Mouse (Mus musculus) ES-E14 (cell line): ENCODE results near the gene Tuba4a. TPM values are rescaled to one million over a fixed set of nuclear protein-coding genes. Genes with fewer than 3 reads are reported as not detected.

Source experiments
- DNase-seq: peaks from one replicate; pipeline ENCODE4 v3.0.0-alpha.2; 2013; ENCODE audit warnings: low read depth, low spot score
- H3K27ac ChIP-seq: 2 replicates; pipeline ENCODE4 v1.5.1; 2012; ENCODE audit warnings: low read depth, mild to moderate bottlenecking, low read length, moderate library complexity, mixed read lengths; ENCODE audit not compliant: poor library complexity, insufficient read depth, severe bottlenecking
- H3K36me3 ChIP-seq: 2 replicates; pipeline ENCODE4 v1.6.1; 2012; ENCODE audit warnings: mild to moderate bottlenecking, low read length, moderate library complexity, mixed read lengths; ENCODE audit not compliant: control insufficient read depth, poor library complexity, insufficient read depth, severe bottlenecking
- H3K4me1 ChIP-seq, 2 experiments: fragments of 150-350 bp in 1 of 2; sonication (generic) in 1 of 2; 2 replicates each; pipeline ENCODE4 v1.6.1; 2012; ENCODE audit warnings: low read length in 2 of 2, mild to moderate bottlenecking in 1 of 2, mixed read lengths in 1 of 2; ENCODE audit not compliant: control insufficient read depth in 2 of 2, insufficient read depth in 2 of 2, poor library complexity in 1 of 2
- H3K4me3 ChIP-seq, 2 experiments: fragments of 150-350 bp in 1 of 2; sonication (generic) in 1 of 2; 2 replicates each; pipeline ENCODE4 v1.5.1; 2012; ENCODE audit warnings: low read length in 2 of 2, low read depth in 1 of 2, mild to moderate bottlenecking in 1 of 2, mixed read lengths in 1 of 2; ENCODE audit not compliant: insufficient read depth in 1 of 2, poor library complexity in 1 of 2, severe bottlenecking in 1 of 2
- H3K9ac ChIP-seq: 2 replicates; pipeline ENCODE4 v1.6.1; 2012; ENCODE audit warnings: low read depth, mild to moderate bottlenecking, low read length, mixed read lengths; ENCODE audit not compliant: poor library complexity, insufficient read depth, severe bottlenecking
- H3K9me3 ChIP-seq: fragments of 150-350 bp; sonication (generic); 2 replicates; pipeline ENCODE4 v1.6.1; 2012; ENCODE audit warnings: low read depth, mild to moderate bottlenecking, low read length; ENCODE audit not compliant: control insufficient read depth, insufficient read depth
- CHD2 ChIP-seq: IDR thresholded peaks from 2 replicates; pipeline ENCODE4 v1.6.1; 2014; ENCODE audit warnings: mild to moderate bottlenecking, low read depth, low read length, inconsistent platforms
- HCFC1 ChIP-seq: IDR thresholded peaks from 2 replicates; pipeline ENCODE4 v1.6.1; 2012; ENCODE audit warnings: low read length, inconsistent platforms, borderline replicate concordance; ENCODE audit not compliant: insufficient read depth
- MAFK ChIP-seq: IDR thresholded peaks from 2 replicates; pipeline ENCODE4 v1.6.1; 2014; ENCODE audit warnings: mild to moderate bottlenecking, low read depth, low read length, inconsistent platforms; ENCODE audit not compliant: insufficient read depth
- ZC3H11A ChIP-seq: IDR thresholded peaks from 2 replicates; pipeline ENCODE4 v1.6.1; 2012; ENCODE audit warnings: low read depth, mild to moderate bottlenecking, inconsistent platforms, low read length, borderline replicate concordance
- ZNF384 ChIP-seq: IDR thresholded peaks from 2 replicates; pipeline ENCODE4 v1.6.1; 2012; ENCODE audit warnings: low read depth, low read length, inconsistent platforms
- in situ Hi-C, 2 experiments: fragments of 600-800 bp; cut with MboI; formaldehyde crosslinking; loops; one replicate each; pipeline ENCODE4 v1.15.1; 2025; ENCODE audit warnings: low sequenced_read_pairs in 2 of 2, inconsistent platforms in 1 of 2; ENCODE audit not compliant: unreplicated experiment in 2 of 2
- total RNA-seq: library from RNA; depleted of rRNA; stranded (reverse); fragments of 300-350 nt; gene quantifications from 2 replicates; pipeline ENCODE4 v1.2.3, GENCODE M21; 2012

Tuba4a gene
- total RNA-seq, 1 experiment, result 110 TPM

DNA sequence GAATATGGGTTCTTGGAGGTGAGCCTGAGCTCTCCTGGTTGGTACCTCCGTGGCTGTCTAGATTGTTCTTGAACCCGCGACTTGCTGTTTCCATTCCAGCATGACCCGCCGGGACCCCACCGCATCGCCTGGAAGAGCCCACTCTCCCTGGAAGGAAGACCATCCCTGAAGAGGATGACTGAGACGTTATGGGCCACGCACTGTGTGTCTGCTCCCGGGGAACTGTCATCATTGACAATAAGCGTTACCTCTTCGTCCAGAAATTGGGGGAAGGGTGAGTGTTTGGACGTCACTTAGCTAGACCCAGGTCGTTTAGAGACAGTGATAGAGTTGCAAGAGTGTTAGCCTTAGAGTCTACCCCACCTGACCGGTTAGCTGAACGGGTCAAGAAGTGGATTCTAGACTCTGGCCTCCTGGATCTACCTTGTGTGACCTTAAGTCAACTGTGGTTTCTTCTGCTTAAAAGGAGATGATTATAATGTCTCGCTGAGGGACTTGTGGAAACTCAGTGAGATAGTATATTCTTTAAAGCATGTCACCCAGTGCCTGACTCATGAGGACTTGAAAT, 8.4 kb downstream of the Tuba4a start:
- in situ Hi-C loops, result no loop called here
- H3K27ac ChIP-seq, result no peak overlapping the region
- TF ChIP-seq CHD2 (no peak), ZNF384 (no peak), HCFC1 (no peak), MAFK (no peak), ZC3H11A (no peak)
- H3K9me3 ChIP-seq, result no peaks in the 10 kb centered on the region
- peak overlapping the region; percentile 74 to 90 for H3K4me3 ChIP-seq
- H3K9ac ChIP-seq, result peak overlapping the region; percentile 87
- no peak for DNase-seq
- H3K4me1 ChIP-seq, result peaks cover 8 to 16% of the 10 kb centered on the region in 2 experiments
- peaks cover 35% of the 10 kb centered on the region for H3K36me3 ChIP-seq

DNA sequence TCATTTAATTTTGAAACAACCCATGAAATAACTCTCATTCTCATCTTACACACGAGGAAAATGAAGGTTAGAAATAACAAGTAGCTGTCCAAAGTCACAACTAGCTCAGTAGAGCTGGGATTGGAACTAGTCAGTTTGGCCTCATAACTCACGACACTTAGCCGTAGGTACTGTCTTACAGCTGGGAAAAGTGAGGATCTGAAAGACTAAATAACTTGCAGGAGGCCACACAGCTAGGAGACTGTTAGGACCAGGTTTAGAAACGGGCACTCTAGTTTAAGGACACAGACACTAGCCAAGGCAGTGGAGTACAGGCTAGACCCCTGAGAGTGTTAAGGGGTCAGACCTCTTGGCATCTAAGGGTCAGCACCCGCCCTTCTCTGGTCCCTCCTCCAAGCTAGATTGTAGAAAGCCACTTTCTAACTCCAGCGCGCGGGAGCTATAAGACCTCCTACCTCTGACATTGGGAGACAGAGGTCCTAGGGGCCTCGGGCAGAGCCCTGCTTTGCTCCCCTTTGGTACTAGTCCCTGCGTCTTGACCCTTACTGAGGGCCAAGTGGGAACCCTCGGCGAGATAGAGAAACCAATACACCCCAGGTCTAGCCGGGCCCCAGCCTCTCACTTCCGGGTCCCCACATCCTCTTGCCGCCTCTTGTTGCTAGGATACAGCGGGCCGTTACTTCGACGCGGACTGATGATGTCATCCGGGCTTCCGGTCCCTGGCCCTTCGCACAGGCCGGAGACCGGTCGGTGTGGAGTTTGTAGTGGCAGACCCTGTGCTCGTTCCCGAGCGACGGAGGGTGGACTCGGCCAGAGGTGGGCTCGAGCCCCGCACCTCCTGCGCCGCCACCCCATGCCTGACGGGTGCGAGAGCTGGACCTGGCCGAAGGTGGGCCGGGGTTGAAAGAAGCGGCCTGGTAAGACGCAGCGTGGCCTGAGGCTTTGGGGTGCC, 9.3 kb downstream of the Tuba4a start, which contains the start of the genes Glb1l and Stk16:
Gene Glb1l, minus strand, starts transcription at position 678 of the 952 bp plus-strand sequence.
Gene Stk16, plus strand, starts transcription at position 703 of the 952 bp plus-strand sequence.
- Histone ChIP-seq H3K9ac (peak within 1 kb of the TSS; percentile 87), H3K4me3 (peak within 1 kb of the TSS; percentile 74 to 90), H3K36me3 (peaks cover 26% of the 10 kb centered on the region), H3K27ac (no peak within 1 kb of the TSS), H3K9me3 (no peaks in the 10 kb centered on the region), H3K4me1 (peaks cover 8 to 14% of the 10 kb centered on the region in 2 experiments)
- TF ChIP-seq CHD2, result no peak
- no peak for TF ChIP-seq ZNF384
- 0 out of 2 replicates have a peak, but pooled peaks have one; percentile 17 for TF ChIP-seq ZC3H11A
- peak; percentile 84 for TF ChIP-seq HCFC1
- DNase-seq, result peak; percentile 91
- in situ Hi-C loops, result no loop called here

DNA sequence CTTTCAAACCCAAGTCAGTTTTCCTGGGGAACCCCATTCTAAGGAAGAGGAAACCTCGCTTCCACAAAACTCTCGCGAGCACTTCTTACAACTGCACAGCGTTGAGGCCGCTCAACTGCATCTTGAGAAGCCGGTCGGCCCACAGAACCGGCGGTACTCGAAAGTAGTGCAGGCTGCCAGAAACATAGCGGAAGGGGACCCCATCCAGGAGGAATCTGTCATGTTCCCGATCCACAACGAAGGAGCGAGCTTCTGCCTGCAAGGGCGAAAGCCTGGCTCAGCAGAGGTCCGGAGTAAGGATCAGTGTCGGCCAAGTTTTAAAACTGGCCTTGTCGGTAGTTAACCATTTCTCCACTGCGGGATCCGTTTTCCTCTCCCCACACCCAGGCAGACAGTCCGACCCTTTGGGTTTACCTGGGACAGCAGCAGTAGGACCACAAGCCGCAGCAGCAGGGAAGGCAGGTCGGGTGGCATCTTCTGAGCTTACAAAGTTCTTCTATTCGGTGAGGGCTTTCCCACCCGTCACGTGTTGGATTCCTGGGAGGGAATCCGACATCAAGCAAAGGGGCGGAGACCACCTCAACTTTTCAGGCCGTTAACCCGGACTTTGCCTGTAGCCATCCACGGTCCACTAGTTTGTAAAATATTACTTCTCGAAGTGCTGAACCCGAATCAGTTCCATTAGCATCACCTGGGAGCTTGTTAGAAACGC, 10.5 kb downstream of the Tuba4a start:
- DNase-seq, result no peak
- TF ChIP-seq MAFK, result no peak
- TF ChIP-seq CHD2, result peak; percentile 7; the same call in 1 of the 2 replicates
- no peak for TF ChIP-seq ZNF384
- TF ChIP-seq HCFC1, result no peak
- in situ Hi-C loops, result no loop called here
- H3K27ac ChIP-seq, result no peak overlapping the region
- H3K36me3 ChIP-seq, result peaks cover 15% of the 10 kb centered on the region
- H3K9ac ChIP-seq, result peak overlapping the region; percentile 80
- H3K4me3 ChIP-seq, result peak overlapping the region; percentile 51 to 68
- H3K4me1 ChIP-seq, result peaks cover 8 to 9% of the 10 kb centered on the region in 2 experiments
- H3K9me3 ChIP-seq, result no peaks in the 10 kb centered on the region

DNA sequence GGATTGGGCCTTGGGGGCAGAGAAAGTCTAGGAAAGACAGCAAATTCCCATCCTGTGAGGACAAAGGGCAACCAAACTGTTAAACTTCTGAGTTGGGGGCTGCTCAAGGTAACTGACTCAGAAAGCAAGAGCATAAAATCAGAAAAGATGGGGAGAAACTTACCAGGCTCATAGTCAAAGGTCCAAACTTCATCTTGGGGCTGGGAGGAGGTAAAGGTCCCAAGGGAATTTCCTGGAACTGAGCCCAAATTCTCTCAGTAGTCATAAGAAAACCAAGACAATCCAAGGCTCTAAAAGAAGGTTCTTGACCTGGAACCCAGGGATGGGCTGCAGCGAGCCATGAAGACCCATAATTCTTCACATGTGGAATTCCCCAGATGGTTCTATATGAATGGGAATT, 18.4 kb downstream of the Tuba4a start:
- Histone ChIP-seq H3K9me3 (no peaks in the 10 kb centered on the region), H3K36me3 (peaks cover 25% of the 10 kb centered on the region), H3K9ac (no peak overlapping the region), H3K4me1 (no peaks in the 10 kb centered on the region), H3K27ac (no peak overlapping the region), H3K4me3 (no peak overlapping the region)
- in situ Hi-C loops, result no loop called here
- DNase-seq, result no peak
- TF ChIP-seq ZNF384, result no peak
- no peak for TF ChIP-seq ZC3H11A
- no peak for TF ChIP-seq MAFK
- TF ChIP-seq HCFC1, result no peak
- TF ChIP-seq CHD2, result no peak
